Mouse (Mus musculus): ENCODE data around the gene Fpr2. TPM values are rescaled to one million over a fixed set of nuclear protein-coding genes. Genes with fewer than 3 reads are reported as not detected.
"Not testable (repeated sequence)": the region's sequence is repeated elsewhere in the genome, so short reads cannot be mapped to it uniquely, and the experiment has no call there.

Fpr2 gene
- polyA plus RNA-seq, 1 experiment: 0.28 TPM

- DNase-seq (ENCODE audit: low spot score): no peak
These were observed 5.0 kb upstream of the Fpr2 start for GRCm38 (mm10) chr17:17882672-17883071.

- DNase-seq (ENCODE audit: low spot score): no peak
These were observed 3.8 kb upstream of the Fpr2 start, which contains the start of gene Fpr1 for GRCm38 (mm10) chr17:17883840-17884239. Fpr1 (minus strand) TSS chr17:17883940.

- no peak for DNase-seq (ENCODE audit: low spot score)
These were observed 2.3 kb downstream of the Fpr2 start for GRCm38 (mm10) chr17:17889732-17890425.

- DNase-seq (ENCODE audit: low spot score): no peak
These were observed 8.4 kb downstream of the Fpr2 start for GRCm38 (mm10) chr17:17896039-17896438.

- DNase-seq (ENCODE audit: low spot score): no peak
These were observed 11.6 kb downstream of the Fpr2 start for GRCm38 (mm10) chr17:17899268-17899667.

GRCm38 (mm10) chr17:17900768-17901167, 13.1 kb downstream of the Fpr2 start:
- DNase-seq (ENCODE audit: low spot score): no peak

- peak; percentile 72 for DNase-seq (ENCODE audit: low spot score)
These were observed 22.2 kb downstream of the Fpr2 start for GRCm38 (mm10) chr17:17909636-17910421.

- DNase-seq (ENCODE audit: low spot score): not testable (repeated sequence)
These were observed 25.0 kb downstream of the Fpr2 start for GRCm38 (mm10) chr17:17912618-17913017.

- no peak for DNase-seq (ENCODE audit: low spot score)
These were observed 29.8 kb downstream of the Fpr2 start for GRCm38 (mm10) chr17:17917376-17917775.

- no peak for DNase-seq (ENCODE audit: low spot score)
These were observed 30.2 kb downstream of the Fpr2 start for GRCm38 (mm10) chr17:17917782-17918181.

Other genes with a start within 250 kb of the Fpr2 start
- not detected in 2 replicates for gene Vmn2r90, start 184.1 kb upstream of the Fpr2 start, polyA plus RNA-seq (2012; rRNA removed)
- 91.3 and 98.6 TPM in 2 replicates for gene Spaca6, start 60.7 kb upstream of the Fpr2 start, polyA plus RNA-seq (2012; rRNA removed)
- 0.62 and 0.90 TPM in 2 replicates for gene Has1, start 32.6 kb upstream of the Fpr2 start, polyA plus RNA-seq (2012; rRNA removed)
- gene Fpr1, start 3.9 kb upstream of the Fpr2 start, polyA plus RNA-seq (2012; rRNA removed): 0.15 and 0.18 TPM in 2 replicates
- not detected in 2 replicates for gene Fpr3, start within 50 bp of the Fpr2 start, polyA plus RNA-seq (2012; rRNA removed)
- gene Fpr-rs4, start 133.9 kb downstream of the Fpr2 start, polyA plus RNA-seq (2012; rRNA removed): not detected in 2 replicates
- gene Vmn2r124, start 161.6 kb downstream of the Fpr2 start, polyA plus RNA-seq (2012; rRNA removed): not detected in 2 replicates
- not detected in 2 replicates for gene Vmn2r91, start 197.2 kb downstream of the Fpr2 start, polyA plus RNA-seq (2012; rRNA removed)

All from urinary bladder, adult 2 months (tissue).